Mouse (Mus musculus) T-cell, adult 2 months (primary cell): ENCODE measurements around the gene Dpp4.

Source experiments
- DNase-seq: peaks from one replicate; pipeline ENCODE4 v3.0.0; 2022; ENCODE audit warnings: low spot score

Gene Dpp4

DNA sequence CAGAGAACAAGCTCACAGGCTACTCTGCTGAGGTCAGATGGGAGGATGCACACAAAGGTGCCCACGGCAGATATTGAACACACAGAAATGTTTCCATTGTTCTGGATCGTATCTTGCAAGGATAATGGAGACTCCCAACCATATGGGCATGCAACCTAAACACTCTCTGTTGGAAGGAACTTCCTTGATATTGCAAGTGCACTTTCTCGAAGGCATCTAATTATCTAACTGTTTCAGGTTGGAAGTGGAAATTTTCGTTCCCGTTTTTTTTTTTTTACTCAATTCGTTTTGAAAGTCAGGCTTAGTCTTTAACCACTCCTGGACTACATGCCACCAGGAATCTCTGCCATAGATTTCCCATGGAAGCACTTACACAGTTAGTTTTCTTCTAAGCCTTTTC is 51.2 kb downstream of the Dpp4 start:
- no peak for DNase-seq

DNA sequence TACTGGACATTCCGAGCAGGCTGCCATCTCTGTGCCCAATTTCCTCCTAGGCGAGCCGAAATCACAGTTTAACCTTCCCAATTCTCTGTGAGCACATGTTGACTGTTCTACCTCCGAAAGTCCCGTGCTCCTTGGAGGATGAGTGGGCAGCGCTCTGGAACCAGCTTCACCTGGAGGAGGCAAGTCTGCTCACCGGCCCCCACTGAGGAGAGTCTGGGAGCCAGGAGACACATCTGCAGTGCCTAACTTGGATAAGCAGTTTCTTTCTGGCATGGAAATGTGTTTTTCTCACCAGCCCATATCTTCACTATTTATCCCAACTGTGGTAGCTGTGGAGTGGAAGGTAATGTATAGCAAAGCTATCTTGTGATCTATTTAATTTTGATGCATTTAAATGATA is 54.8 kb downstream of the Dpp4 start:
- no peak for DNase-seq

DNA sequence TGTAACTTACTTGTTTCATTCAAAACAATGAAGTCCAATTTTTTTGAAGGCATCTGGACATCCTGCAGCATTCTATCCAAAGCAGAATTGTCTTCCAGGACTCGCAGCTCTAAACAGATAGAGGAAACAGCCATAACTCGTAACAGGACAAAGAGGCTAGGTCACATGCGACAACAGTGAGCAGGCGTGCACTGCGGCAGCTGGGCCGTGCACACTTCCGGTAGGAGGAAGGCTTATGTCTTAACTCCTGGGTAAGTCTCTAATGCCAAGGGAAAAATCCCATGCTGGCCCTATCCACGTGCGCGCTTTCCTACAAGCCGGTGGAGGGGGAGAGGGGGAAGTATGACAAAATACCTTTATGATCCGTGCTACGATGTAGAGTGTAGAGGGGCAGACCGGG is 55.4 kb downstream of the Dpp4 start:
- DNase-seq, result no peak

DNA sequence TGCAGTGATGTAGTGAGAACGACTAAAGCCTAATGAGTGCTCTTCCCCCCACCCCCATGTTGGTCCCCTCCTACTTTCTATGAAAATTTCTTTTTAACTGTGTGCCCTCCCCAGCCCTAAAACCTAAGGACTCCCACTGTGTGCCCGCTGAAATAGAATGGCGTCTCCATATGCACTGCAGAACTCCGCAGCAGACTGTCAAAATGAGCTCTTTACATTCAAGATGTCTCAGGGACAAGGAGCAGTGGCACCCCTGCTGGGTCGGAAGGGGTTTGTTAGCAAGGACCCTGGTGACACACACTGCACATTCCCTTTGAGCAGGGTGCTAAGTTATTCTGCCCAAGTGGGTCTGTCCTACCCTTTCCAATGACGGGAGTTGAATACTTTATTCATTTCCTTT is 56.3 kb downstream of the Dpp4 start:
- no peak for DNase-seq

DNA sequence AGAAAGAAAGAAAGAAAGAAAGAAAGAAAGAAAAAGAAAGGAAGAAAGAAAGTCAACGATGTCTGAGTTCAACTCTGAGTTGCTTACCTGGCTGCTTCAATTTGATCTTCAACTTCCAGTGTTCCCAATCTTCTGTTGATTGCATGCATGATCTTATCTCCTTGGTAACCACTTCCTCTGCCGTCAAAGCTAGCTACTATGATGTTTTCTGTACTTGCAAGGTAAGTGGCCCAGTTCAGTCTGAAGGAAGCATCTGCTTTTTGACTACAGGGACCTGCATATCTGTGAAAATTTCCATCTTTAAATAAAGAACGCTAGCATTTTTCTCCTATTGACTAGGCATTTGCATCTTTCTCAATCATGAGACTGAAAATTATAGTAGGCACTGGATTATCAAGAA is 60.0 kb downstream of the Dpp4 start:
- DNase-seq, result peak; percentile 82

DNA sequence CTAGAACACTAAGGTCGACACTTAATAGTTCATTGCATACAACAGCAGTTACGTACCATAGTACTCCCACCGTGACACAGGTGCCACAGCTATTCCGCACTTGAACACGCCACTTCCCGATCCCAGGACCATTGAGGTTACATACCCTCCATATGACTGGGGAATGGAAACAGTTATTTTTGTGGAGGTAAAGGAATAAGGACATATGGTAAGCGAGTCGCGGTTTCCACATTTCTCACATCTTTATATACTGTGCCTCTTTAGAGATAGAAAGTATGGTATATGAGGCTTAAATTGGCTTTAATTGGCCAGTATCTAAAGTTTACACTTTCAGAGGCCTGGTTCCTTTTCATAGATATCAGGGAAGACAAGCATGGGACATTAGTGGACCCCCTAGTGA is 64.3 kb downstream of the Dpp4 start:
- no peak for DNase-seq

DNA sequence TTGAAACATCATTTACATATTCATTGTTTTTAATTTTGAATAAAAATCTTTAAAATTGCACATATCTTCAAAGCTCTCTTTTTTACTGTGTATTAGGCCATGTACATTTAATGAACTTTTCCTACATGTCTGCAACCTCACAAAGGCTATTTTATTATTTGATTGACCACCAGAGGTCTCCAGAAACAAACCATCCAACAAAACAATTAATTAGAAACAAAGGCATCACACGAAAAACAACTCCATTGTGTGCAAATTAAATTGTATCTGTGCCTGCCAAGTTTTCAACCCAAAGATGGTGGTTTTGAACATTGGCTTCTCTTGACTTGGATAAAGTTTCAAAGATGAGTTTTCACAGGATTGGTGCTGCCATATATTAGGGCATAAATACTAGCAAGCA is 65.3 kb downstream of the Dpp4 start:
- no peak for DNase-seq

DNA sequence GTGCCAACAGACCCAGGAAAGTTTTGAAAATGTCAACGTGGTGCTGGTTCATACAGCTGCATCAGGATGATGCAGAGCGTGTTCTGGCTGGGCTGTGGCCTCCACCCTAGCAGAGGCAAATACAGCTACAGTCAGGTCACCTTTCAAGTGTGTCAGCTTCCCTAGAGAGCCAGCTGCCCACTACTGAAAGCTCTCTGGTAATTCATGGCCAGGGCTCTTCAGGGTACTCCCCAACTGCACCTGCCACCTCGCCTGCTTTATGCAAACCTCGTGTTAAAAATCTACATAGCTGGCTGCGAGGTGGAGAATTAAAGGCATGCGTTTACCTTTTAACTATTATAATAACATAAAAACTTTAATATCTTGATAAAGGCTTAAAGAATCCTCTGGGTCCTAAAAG is 67.7 kb downstream of the Dpp4 start:
- DNase-seq, result no peak

DNA sequence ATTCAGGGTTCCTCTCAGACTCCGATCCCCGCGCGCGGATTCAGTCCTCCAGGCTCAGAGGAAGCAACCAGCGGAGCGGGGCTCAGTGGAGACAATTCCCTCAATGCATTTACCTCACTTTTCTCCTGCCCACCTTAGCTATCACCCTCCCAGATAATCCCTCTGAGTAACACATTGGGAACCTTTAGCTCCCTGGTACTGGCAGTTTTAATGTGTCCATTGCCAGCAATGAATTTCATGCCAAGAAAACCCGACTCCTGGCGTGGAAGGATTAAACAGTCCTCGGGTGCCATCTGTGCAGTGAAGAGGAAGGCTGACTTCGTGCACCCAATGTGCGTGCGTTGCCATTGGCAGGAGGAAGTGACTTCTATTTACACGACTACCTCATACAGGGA is 70.3 kb downstream of the Dpp4 start:
- DNase-seq, result no peak

DNA sequence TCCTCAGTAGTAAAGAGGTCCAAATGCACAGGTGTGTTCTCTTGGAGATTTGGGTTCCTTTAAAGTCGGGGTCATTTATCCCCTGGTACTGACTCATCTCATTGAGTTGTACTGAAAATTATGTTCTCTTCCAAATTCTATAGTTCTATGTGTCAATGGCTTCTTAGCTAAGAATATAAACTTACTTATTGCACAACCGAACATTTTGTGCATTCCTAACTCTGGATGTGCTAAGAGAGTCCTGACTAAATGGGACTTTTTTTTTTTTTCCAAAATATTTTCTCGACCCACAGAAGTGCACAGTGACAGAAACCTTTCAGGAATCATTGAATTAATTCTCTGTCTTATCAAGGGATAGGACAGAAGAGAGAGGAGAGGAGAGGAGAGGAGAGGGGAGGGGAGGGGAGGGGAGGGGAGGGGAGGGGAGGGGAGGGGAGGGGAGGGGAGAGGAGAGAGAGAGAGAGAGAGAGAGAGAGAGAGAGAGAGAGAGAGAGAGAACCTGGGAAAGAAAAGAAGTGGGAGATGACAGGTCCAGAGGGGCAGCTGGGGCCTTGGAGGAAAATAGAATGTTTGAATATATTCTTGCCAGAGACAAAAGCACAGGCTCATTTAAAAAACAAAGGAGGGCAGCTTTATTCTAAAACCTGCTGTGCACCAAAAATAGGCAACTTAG is 70.8 kb downstream of the Dpp4 start:
- DNase-seq, result no peak

DNA sequence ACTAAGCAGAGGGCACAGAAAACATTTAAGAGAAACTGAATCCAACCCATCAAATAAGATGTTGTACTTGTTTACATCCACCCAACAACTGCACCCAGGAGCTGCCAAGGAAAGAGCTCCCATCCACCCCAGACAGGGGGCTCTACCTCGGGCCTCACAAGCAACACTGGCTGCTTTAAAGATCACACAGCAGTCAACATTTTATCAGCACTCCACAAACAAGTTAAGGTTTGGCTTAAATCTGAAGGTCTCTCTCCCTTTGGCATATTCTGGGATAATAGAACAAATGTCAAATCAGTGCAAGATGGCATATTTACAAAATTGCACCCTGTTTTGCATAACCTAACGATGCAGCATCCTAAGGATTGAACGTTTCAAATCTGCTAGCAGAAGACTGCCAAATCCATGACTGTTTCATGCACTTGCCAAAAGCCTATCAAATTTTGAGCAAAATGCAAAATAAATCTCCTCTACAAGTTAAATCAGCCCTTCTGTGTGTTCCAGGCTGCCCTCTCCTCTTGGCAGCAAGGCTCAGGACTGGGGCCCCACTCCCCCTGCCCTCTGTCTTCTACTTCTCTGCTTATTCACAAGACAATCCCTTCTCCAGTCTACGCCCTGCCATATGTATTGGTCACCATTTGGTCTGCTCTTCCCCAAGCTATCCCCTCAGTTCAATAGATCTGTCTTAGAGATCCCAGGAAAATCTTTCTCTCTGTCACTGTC is 72.6 kb downstream of the Dpp4 start:
- no peak for DNase-seq

DNA sequence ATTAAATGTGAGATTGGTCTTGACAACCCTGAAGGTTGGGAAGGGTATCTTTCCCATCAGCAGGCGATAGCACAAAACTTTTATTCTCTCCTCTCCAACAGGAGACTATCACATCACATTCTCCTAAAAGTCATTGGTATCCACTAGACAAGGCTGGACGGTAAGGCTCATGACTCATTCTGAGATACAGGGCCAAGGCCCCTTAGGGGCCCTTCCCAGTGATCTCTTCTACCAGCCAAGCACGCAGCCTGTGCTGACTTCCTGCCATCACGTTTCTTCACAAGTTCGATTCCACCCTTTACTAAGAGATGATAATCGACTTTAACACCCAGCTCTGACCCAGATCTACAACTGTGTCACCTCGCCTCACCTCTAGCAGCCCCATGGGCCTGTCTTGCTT is 74.9 kb downstream of the Dpp4 start:
- no peak for DNase-seq

DNA sequence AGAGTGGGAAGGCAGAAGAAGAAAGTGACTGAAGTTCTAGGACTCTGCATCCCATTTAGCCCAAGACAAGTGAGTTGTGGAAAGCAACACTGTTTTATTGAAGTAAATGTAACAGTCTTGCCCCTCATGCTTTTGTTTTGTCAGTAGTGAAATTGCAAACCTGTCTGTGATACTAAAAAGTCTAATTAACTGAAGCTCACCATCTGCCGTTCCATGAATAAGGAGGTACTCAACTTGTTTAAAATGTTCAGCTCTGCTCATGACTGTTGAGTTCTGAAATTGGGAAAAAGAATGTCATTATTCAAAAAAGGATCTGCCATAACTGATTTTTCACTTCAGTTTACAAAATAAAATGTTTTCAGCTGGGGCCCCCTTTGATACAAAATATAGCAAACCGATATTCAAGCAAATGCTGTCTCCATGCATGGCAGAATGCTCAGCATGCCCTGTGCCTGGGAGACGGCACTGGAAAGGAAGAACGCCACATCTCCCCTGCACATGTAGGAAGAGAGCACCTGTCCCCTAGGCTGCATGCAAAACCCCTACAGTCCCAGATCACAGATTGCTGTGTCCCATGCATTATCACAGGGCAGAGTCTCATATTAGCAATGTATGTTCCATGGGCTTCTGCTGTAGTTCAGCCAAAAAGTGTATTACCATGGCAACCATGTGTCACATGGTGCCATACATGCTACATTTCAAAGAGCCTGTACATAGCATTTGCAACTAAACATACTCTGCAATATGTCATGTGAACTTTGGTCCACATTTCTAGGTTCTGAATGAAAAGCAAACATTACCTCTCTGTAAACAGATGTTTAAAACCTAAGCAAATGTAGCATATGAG is 77.4 kb downstream of the Dpp4 start:
- DNase-seq, result no peak

DNA sequence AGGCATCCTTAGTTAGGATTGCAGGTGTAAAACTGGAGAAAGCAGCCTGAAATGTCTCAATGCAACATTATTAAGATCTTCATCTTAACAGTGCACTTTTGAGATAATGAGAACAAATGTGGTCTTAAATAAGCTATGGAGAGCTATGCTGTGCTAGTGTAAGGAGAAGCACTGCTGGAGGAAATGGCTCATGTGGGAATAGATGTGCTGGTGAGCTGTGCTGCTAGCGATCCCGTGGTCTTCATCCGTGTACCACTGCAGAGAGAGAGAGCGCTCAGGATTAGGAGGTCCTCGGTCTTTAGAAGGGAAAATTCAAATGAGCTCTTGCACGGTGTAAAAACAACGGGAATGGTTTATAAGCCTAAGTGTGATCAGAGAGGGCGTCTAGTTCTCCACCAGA is 79.6 kb downstream of the Dpp4 start:
- no peak for DNase-seq

DNA sequence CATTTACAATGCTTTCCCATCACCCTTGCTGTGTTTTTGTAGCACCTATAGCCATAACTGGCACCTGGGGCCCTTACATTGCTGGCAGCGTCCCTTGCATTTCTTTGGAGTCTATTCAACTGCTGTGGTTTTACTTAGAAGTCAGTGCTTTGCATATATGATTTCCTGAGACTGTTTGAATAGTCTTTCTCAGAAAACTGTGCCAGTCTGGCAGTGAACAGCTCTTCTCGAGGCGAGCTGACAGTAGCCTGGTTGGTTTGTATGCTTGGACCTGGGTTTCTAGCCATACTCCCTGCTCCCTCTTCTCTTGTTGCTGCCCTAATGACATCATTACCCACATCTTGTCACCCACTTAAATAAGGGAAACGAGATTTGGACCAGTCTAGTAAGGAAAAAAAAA is 80.1 kb downstream of the Dpp4 start:
- peak; percentile 12 for DNase-seq

DNA sequence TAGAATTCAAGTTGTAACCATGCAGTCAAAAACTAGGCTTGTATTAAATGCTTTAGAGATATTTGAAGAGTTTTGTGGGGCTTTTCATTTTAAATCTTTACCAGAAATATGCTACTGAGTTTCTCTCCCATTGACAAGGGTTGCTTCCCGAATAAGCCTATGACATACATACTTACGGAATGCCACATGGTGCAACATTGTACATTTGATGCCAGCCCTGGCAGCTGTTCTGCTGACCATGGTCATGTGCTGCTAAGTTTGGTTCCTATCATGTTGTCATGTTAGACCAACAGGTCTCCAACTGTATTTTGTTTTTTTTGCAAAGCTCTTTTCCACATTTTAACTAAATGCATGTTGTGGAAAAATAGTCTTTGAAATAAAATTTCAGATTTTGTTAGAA is 86.6 kb downstream of the Dpp4 start:
- no peak for DNase-seq

DNA sequence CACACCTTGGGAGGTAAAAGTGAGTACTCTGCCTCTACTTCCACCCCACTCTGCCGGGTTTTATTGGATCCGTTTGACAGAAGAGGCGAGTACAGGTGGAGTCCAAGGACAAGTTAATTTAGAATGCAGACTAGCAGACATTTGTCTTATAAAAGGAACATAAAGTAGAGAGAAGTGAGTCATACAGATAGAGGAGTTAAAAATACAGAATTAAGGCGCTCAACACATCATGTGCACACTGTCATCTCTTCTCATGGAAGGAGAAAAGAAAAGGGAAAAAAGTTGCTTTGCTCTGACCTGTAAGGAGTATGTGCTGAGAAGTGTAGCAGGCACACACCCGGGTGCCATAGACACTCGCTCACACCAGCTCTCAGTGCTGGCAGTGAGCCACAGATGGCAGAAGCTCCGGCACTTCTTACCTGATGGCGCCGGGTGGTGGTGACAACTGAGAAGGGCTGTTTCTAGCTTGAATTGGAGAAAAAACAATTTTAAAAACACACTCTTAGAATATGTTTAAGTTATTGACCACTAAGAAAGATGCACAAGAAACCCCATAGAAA is 88.9 kb downstream of the Dpp4 start:
- no peak for DNase-seq

DNA sequence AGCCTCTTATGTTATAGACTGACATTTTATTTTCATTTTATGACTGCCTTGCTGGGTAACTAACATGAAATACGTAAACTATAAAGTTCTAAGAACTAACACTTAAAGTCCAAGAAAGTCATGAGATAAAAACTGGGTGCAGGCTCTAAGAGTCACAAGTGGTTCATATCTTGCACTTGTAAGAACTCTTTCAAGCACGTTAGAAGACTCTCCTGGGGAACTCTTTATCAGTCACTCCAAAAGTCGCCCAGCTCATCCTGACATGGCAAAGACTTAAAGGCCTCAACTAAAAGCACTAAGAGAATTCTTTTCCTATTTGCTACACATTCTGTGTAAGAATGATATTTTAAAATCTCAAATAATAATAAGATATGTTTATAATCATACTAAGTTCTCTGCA is 92.5 kb downstream of the Dpp4 start:
- DNase-seq, result no peak

DNA sequence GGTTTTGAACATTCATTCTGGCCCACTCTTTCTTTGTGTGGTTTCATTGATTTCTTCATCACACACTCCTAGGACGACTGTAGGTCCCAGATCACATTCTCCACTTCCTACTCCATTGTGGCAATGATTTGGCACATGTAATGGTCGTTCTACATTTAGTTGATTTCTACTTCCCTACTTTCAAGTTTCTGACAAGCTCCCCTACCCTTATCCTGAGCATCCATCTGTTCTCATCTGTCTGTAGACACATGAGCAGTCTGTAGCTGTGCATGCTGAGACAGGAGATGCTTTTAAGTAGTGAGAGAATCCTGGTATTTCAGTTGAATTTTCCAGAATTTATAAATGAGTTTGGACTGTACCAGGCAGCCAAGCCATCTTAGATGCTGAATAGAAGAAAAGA is 95.1 kb downstream of the Dpp4 start:
- DNase-seq, result no peak

DNA sequence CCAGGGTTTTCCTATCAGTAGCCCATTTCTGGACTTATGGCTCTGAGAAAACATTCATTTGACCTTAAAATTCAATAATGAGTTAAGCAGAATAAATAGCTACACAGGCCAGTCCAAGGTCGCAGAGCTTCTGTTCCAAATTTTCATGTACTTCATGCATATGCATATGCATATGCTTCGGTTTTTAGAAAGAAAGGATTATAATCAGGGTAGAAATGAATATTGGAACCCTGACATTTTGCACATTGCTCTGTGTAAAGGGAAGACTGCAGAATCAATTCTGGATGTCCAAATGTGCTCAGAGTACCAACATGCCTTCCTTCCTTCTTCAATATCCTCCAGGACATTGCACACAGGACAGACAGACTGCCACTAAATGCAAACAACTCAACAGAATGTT is 104.6 kb downstream of the Dpp4 start:
- no peak for DNase-seq

DNA sequence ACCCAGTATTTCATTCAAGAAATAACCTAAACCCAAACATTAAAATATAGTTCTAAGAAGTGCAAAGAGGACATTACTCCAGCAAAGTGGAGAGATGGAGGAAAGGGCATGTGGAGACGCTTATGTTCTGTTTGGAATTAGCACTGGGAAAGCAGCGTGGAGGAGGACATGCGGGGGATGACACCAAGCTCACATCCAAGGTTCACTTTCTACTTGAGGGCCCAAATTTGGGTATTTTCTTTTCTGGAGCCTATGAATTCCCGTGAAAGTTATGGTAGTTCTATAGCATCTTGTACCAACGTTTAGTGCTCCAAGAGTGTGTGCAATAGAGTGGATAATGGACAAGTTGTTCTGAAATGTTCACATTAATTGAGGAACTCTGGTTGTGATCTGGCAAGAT is 105.1 kb downstream of the Dpp4 start:
- DNase-seq, result no peak

DNA sequence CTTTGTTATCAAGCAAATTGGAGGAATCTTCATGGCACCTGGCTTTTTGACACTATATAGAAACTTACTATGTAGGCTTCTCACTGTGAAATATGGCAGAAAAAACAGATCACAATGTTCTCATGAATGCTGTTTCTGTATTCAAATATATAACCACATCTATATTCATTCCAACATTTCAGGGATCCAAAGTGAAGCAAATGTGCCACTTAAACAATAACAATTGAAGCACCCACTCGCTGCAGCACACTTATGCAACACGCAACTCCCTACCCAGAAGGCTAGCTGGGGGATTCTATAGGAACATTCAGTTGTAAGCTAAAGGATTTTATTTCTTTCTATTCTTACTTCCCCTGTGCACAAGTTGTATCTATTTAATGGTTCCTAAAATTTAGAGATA is 110.3 kb downstream of the Dpp4 start:
- DNase-seq, result no peak

DNA sequence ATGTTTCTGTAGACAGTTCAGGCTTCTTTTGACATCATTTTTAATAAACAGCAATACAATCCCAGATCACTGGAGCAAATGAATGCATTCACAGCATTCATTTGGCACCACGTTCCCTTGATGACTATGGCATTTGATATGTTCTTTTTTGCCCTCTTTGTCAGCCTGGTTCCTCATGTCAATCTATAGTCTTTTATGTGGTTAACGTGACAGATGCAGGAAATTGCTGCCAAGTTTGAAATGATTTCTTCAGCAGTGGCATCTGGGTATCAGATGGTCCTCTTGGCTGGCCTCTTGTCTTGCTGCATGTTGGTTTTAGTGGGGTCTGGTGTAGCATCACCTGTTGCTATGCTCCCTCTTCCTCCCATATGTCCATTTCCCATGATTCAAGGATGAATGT is 118.2 kb downstream of the Dpp4 start:
- peak; percentile 35 for DNase-seq
